Mouse (Mus musculus) limb, embryonic 12.5 days (tissue): ENCODE measurements at regions not wholly inside any gene's neighbourhood (a gene's known extent, or its start where the extent isn't known, plus 50 kb on each side); places are given as distances from the start of the nearest gene placed in this dataset.
A peak's percentile ranks its signal among the peaks of the same experiment; 100 is the strongest.

Source experiments
- ATAC-seq: fragments of 200-750 bp; cut with Nextera tagmentation; 2 replicates; pipeline ENCODE4 v1.8.0; 2017; ENCODE audit warnings: low read depth, moderate TSS enrichment; ENCODE audit not compliant: insufficient number of reproducible peaks, insufficient read depth, low FRiP score, low TSS enrichment
- H3K27ac ChIP-seq: fragments of 300-500 bp; sonication (generic); 2 replicates; pipeline ENCODE4 v1.5.1; 2016; ENCODE audit warnings: mild to moderate bottlenecking, moderate library complexity
- H3K27me3 ChIP-seq: fragments of 300-500 bp; sonication (generic); 2 replicates; pipeline ENCODE4 v1.6.1; 2016; ENCODE audit warnings: mild to moderate bottlenecking, moderate library complexity
- H3K36me3 ChIP-seq: fragments of 300-500 bp; sonication (generic); 2 replicates; pipeline ENCODE4 v1.6.1; 2016; ENCODE audit warnings: mild to moderate bottlenecking, moderate library complexity
- H3K4me1 ChIP-seq: fragments of 300-500 bp; sonication (generic); replicated peaks from 2 replicates; pipeline ENCODE4 v1.6.1; 2016
- H3K4me2 ChIP-seq: fragments of 300-500 bp; sonication (generic); 2 replicates; pipeline ENCODE4 v1.6.1; 2016; ENCODE audit warnings: mild to moderate bottlenecking, moderate library complexity
- H3K4me3 ChIP-seq: fragments of 300-500 bp; sonication (generic); replicated peaks from 2 replicates; pipeline ENCODE4 v1.5.1; 2016; ENCODE audit warnings: mild to moderate bottlenecking
- H3K9ac ChIP-seq: fragments of 300-500 bp; sonication (generic); replicated peaks from 2 replicates; pipeline ENCODE4 v1.6.1; 2016; ENCODE audit warnings: mild to moderate bottlenecking, moderate library complexity
- H3K9me3 ChIP-seq: fragments of 300-500 bp; sonication (generic); 2 replicates; pipeline ENCODE4 v1.6.1; 2016; ENCODE audit warnings: mild to moderate bottlenecking, moderate library complexity
- WGBS: fragments of 180-500 bp; shearing (Covaris S2); methylation state at CpG from one replicate; pipeline ENCODE4 v1.1.7; 2016; 5-methylcytosine and 5-hydroxymethylcytosine counted together

DNA sequence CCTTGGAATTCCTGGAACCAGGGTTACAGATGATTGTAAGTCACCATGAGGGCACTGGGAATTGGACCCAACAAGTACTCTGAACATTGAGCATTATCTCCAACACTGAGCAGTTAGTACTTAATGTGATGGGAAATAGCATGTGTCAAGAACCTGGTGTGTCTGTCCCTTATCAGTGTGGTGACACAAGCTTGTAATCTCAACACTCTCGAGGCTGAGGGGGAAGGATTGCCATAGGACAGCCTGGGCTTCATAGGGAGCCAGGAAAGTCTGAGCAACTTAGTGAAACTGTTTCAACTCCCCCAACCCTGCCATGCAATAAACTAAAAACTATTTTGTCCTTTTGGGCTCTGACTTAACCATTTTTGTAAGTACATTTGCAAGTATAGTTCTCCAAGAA lies 100.0 kb downstream of the Wdr20rt start:
- H3K4me3 ChIP-seq: no peak overlapping the region
- no peak for ATAC-seq
- WGBS: 65% methylated on average over 1 of the region's 1 CpGs

DNA sequence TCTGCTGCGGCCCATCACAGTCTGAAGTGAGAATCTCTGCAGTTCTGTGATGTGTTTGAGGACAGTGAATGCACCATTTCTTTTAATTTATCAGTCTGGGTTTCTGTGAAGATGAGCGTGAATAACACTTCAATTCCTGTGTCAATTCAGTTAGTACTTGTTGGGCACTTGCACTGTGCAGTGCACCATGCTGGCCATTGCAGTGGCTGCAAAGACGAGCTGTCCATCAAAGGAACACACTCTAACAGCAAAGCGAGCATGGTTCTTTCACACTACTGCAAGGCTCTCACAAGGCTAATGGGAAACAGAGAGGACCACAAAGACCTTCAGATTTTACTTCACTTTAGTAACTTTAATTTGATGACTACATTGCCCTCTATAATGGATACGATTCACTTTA lies 103.2 kb downstream of the Wdr20rt start:
- Histone ChIP-seq H3K4me2 (no peak overlapping the region), H3K27ac (no peak overlapping the region), H3K9me3 (no peaks in the 10 kb centered on the region), H3K27me3 (no peaks in the 10 kb centered on the region), H3K36me3 (no peaks in the 10 kb centered on the region), H3K9ac (no peak overlapping the region), H3K4me3 (no peak overlapping the region), H3K4me1 (no peaks in the 10 kb centered on the region)
- no peak for ATAC-seq
- 86% methylated on average over 5 of the region's 5 CpGs for WGBS

More for the DNA sequence above, 100.0 kb downstream of the Wdr20rt start:
- Histone ChIP-seq H3K27ac (no peak overlapping the region), H3K4me2 (no peak overlapping the region), H3K27me3 (no peaks in the 10 kb centered on the region), H3K4me1 (no peaks in the 10 kb centered on the region), H3K36me3 (no peaks in the 10 kb centered on the region), H3K9me3 (no peaks in the 10 kb centered on the region), H3K9ac (no peak overlapping the region)

DNA sequence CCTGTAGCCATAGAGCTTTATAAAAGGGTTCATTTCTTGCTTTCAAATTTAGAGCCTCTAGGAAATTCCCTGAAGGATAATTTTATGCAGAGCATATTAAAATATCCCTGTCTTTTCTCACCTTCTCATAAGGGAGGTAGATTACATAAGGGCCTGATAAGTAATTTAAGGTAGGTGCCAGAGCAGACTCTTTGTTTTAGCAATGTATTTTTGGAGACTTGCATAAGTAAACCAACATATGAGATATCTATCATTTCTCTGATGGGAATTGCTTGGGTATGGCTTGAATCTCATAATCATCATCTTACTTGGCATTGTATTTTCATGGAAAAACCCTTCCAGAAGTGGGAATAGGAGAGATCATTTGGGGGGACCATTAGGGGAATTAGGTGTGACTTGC lies 104.4 kb downstream of the Wdr20rt start:
- Histone ChIP-seq H3K36me3 (no peaks in the 10 kb centered on the region), H3K4me2 (no peak overlapping the region), H3K27me3 (no peaks in the 10 kb centered on the region), H3K9ac (no peak overlapping the region), H3K27ac (no peak overlapping the region), H3K9me3 (no peaks in the 10 kb centered on the region), H3K4me3 (no peak overlapping the region), H3K4me1 (no peaks in the 10 kb centered on the region)
- ATAC-seq: no peak

DNA sequence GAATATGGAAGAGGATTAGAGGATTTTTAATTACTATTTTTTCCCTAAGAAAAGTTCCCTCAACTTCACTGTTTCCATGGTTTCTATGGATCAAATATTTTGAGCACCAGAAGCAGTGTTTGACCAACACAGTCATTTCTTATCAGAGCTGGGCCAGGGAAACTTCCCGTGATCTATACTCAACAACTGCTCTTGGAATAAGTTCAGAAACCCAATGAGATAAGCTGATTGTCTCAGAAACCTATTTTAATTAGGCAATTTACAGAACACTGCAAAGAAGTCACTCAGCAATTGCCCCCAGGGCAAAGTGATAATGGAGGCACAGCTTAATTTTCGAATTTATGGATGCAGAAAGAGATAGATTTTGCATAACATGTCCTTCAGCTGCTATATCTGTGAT lies 114.7 kb downstream of the Wdr20rt start:
- Histone ChIP-seq H3K9me3 (no peaks in the 10 kb centered on the region), H3K27ac (no peak overlapping the region), H3K4me1 (no peaks in the 10 kb centered on the region), H3K9ac (no peak overlapping the region), H3K4me2 (no peak overlapping the region), H3K4me3 (no peak overlapping the region), H3K27me3 (no peaks in the 10 kb centered on the region), H3K36me3 (no peaks in the 10 kb centered on the region)
- ATAC-seq: no peak
- WGBS: 62% methylated on average over 2 of the region's 2 CpGs

DNA sequence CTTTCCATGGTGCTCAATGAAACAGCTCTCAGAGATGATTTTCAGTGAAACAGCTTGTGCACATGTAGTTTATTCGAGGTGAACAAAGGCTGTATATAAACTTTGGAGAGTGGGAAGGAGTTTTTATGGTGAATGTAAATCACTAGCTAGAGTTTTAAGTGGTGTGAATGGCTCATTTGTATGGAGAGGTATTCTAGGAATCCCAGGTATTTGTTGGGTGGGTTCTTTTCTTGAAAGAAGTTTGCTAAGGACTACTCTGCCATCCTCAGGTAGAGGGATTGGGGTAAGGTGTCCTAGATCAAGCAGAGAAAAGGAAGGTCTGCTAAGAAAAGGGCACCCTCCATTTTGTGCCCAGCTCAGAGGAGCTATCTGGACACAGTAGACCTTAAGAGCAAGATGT lies 121.9 kb downstream of the Wdr20rt start:
- Histone ChIP-seq H3K27me3 (no peaks in the 10 kb centered on the region), H3K9me3 (no peaks in the 10 kb centered on the region), H3K9ac (no peak overlapping the region), H3K4me3 (no peak overlapping the region), H3K36me3 (no peaks in the 10 kb centered on the region), H3K4me1 (no peaks in the 10 kb centered on the region), H3K4me2 (no peak overlapping the region), H3K27ac (no peak overlapping the region)
- WGBS: 33% methylated on average over 1 of the region's 1 CpGs
- peak; percentile 42; the same call in 1 of the 2 replicates for ATAC-seq

DNA sequence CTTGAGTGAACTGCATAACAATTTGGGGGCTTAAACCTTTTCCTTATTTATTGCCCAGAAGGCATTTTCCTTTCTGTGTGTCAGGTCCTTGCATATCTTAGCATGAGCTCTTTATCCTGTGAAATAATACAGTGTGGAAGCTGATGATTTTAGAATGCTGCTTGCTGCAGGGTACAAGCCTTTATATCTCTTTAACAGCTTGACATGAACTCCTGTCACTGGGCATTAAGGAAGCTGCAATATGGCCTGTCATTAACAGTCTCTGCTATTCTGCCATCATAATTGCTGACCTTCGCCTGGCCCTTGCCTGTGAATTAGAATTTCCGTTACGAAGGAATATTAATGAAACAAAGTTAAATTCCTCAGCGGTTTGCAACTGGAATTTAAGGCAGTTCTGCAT lies 124.2 kb downstream of the Wdr20rt start:
- no peaks in the 10 kb centered on the region for H3K9me3 ChIP-seq
- H3K27me3 ChIP-seq: no peaks in the 10 kb centered on the region
- H3K4me1 ChIP-seq: no peaks in the 10 kb centered on the region
- H3K4me3 ChIP-seq: no peak overlapping the region
- no peak for ATAC-seq
- 79% methylated on average over 4 of the region's 4 CpGs for WGBS
- no peak overlapping the region for H3K27ac ChIP-seq
- H3K9ac ChIP-seq: no peak overlapping the region
- no peaks in the 10 kb centered on the region for H3K36me3 ChIP-seq
- H3K4me2 ChIP-seq: no peak overlapping the region

DNA sequence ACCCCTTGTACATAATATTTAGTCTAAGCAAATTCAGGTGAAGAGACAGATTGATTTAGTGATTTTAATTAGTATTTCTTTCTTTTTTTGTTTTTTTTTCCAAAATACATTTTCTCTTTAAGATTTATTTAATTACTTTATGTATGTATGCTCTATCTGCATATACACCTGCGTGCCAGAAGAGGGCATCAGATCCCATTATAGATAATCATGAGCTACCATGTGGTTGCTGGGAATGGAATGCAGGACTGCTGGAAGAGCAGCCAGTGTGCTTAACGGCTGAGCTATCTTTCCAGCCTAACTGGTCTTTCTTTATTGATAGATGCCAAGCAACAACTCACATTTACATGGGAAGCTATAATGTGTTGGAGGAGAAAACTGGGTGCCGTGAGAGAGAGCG lies 138.9 kb downstream of the Wdr20rt start:
- H3K9me3 ChIP-seq: no peaks in the 10 kb centered on the region
- H3K4me2 ChIP-seq: no peak overlapping the region
- 71% methylated on average over 4 of the region's 4 CpGs for whole genome bisulfite sequencing
- no peaks in the 10 kb centered on the region for H3K27me3 ChIP-seq
- H3K36me3 ChIP-seq: no peaks in the 10 kb centered on the region
- no peaks in the 10 kb centered on the region for H3K4me1 ChIP-seq
- H3K9ac ChIP-seq: no peak overlapping the region
- ATAC-seq: no peak
- H3K27ac ChIP-seq: no peak overlapping the region
- no peak overlapping the region for H3K4me3 ChIP-seq

DNA sequence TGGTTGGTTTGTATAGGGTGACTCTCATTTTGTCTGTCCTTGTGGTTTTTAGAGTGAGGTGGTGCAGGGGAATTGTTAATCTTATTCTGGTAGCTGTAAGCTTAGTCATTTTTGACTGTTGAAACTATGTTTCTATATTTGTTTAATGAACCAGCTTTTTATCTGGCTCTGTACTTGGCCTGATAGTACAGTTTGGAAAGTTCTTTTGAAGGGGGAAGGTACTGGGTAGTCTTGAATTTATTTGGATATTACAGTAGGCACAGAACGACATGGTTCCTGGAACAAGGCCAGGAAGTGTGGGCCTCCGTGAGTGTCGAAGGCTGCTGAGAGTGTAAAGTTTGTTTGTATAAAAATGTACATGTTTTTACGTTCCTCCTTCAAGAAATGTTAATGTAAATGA lies 142.0 kb downstream of the Wdr20rt start:
- no peak for ATAC-seq
- 71% methylated on average over 4 of the region's 4 CpGs for WGBS
- H3K36me3 ChIP-seq: no peaks in the 10 kb centered on the region

DNA sequence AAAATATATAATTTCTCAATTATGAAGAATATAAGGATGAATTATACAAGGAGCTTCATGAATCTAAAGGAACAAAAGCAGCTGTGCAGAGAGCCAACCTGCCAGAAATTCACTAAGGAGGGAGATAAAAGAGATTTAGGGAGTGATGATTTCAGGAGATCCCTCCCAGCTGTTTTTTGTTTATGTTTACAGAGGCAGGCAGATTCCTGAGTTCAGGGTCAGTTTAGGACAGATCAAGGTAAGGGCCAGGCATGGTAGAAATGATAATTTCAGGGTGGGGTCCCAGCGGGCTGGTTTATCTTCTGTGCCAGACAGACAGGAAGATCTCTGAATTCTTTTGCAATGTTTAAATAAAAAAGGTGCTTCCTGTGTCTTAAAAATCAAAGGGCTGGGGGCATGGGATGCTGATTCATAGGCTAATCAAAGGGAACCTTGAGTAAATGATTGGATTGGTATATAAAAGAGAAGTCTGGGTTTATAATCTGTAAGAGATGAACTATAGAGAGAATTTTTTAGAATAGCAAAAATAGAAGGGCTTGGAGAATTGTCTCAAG lies 142.6 kb downstream of the Wdr20rt start:
- Histone ChIP-seq H3K4me2 (no peak overlapping the region), H3K9ac (no peak overlapping the region), H3K4me3 (no peak overlapping the region), H3K27me3 (no peaks in the 10 kb centered on the region), H3K9me3 (no peaks in the 10 kb centered on the region), H3K27ac (no peak overlapping the region), H3K4me1 (no peaks in the 10 kb centered on the region), H3K36me3 (no peaks in the 10 kb centered on the region)
- ATAC-seq: no peak
- 76% methylated on average over 1 of the region's 1 CpGs for WGBS

More for the DNA sequence above, 142.0 kb downstream of the Wdr20rt start:
- no peak overlapping the region for H3K27ac ChIP-seq
- no peak overlapping the region for H3K4me2 ChIP-seq
- H3K9ac ChIP-seq: no peak overlapping the region
- H3K27me3 ChIP-seq: no peaks in the 10 kb centered on the region
- no peak overlapping the region for H3K4me3 ChIP-seq
- H3K4me1 ChIP-seq: no peaks in the 10 kb centered on the region
- H3K9me3 ChIP-seq: no peaks in the 10 kb centered on the region

DNA sequence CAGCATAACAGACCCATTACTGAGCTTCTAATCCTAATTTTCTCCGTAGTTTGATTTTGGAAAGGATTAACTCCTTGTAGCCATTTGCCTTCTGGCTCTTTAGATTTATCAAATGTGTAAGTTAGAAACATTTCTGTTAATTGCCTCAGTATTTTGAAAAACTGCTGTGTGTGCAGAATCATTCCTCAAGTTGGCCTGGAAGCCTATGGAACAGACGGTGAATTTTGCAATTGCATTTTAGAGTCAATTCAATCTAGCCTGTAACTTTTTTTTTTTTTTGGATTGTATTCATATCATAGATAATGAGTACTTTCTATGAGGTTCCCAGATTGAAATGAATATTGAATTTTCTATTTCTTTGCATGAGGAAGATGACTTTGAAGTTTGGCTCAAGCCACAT lies 146.3 kb downstream of the Wdr20rt start:
- no peaks in the 10 kb centered on the region for H3K4me1 ChIP-seq
- H3K9ac ChIP-seq: no peak overlapping the region
- ATAC-seq: no peak
- no peaks in the 10 kb centered on the region for H3K36me3 ChIP-seq
- no peak overlapping the region for H3K27ac ChIP-seq
- no peaks in the 10 kb centered on the region for H3K27me3 ChIP-seq
- no peak overlapping the region for H3K4me2 ChIP-seq
- H3K4me3 ChIP-seq: no peak overlapping the region
- no peaks in the 10 kb centered on the region for H3K9me3 ChIP-seq
- WGBS: 89% methylated on average over 2 of the region's 2 CpGs

DNA sequence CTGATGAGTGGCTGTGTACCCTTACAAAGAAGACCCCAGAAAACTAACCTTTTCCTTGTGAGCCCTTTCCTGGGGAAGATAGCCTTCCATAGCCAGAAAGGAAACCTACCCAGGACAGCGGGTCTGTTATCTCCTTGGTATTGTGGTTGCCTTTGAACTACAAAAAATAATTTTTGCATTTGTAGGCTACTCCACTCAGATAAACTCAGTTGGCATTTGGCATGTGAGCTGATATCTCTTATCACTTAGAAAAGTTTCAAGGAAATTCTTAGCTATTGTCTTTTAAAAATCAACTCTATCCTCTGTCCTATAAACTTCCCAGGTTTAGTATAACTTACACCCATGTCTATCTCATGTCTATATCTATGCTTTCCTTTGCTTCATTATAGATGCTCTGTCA lies 154.0 kb downstream of the Wdr20rt start:
- Histone ChIP-seq H3K9me3 (no peaks in the 10 kb centered on the region), H3K9ac (no peak overlapping the region), H3K36me3 (no peaks in the 10 kb centered on the region), H3K4me3 (no peak overlapping the region), H3K4me1 (no peaks in the 10 kb centered on the region), H3K27ac (no peak overlapping the region), H3K4me2 (no peak overlapping the region), H3K27me3 (no peaks in the 10 kb centered on the region)
- WGBS: 91% methylated on average over 1 of the region's 1 CpGs
- no peak for ATAC-seq

DNA sequence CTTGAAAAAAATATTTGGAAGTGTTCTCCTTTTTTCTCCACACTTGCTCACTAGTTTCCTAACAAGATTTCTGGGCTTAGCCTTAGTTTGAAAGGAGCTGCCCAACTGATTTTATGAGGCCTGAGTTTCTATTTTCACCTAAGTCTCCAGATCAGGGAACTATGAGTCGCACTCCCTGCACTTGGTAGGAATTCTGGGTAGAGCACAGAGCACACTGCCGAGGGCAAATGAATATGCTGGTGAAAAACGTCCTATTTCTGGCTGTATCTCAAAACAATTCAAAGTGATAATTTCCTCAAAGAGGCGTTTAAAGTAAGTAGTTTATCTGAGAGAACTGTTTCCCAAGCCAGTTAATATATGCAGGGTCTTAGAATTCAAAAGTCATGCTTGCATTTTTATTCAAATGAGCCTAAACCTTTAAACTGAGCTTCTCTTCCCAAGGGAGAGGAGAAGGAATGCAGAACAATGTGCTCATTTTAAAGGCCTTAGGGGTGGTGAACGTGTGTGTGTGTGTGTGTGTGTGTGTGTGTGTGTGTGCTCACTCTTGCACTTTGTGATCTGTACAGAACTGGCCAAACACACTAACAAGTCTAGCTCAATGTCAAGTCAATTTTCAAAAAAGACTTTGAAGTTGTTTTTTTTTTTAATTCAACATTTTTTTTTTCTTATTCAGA lies 156.9 kb downstream of the Wdr20rt start:
- no peaks in the 10 kb centered on the region for H3K9me3 ChIP-seq
- ATAC-seq: no peak
- 52% methylated on average over 5 of the region's 5 CpGs for WGBS

More for the DNA sequence above, 156.9 kb downstream of the Wdr20rt start:
- no peak overlapping the region for H3K4me2 ChIP-seq
- no peak overlapping the region for H3K27ac ChIP-seq
- no peaks in the 10 kb centered on the region for H3K36me3 ChIP-seq
- H3K9ac ChIP-seq: no peak overlapping the region
- H3K4me1 ChIP-seq: no peaks in the 10 kb centered on the region
- no peaks in the 10 kb centered on the region for H3K27me3 ChIP-seq
- no peak overlapping the region for H3K4me3 ChIP-seq
